Mouse (Mus musculus) 3T3-L1 (cell line): ENCODE results near the gene Ptgds.
A peak's percentile ranks its signal among the peaks of the same experiment; 100 is the strongest.

ENCODE experiments used
- DNase-seq: peaks from one replicate; pipeline ENCODE4 v3.0.0-alpha.2; 2015; ENCODE audit warnings: low read depth, low spot score

The Ptgds gene

DNA sequence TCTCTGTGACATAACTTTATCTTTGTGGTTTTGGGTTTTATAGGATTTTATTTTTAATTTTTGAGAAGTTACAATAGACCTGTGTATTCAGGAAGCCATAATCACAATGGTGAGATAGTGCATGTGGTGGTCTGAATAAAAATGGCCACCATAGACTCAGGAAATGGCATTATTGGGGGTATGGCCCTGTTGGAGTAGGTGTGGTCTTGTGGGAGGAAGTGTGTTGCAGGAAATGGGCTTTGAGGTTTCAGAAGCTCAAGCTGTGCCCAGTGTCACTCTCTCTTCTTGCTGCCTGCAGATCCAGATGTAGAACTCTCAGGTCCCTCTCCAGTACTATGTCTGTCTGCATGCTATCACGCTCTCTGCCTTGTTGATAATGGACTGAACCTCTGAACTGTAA lies 10.7 kb upstream of the Ptgds start:
- DNase-seq: no peak

DNA sequence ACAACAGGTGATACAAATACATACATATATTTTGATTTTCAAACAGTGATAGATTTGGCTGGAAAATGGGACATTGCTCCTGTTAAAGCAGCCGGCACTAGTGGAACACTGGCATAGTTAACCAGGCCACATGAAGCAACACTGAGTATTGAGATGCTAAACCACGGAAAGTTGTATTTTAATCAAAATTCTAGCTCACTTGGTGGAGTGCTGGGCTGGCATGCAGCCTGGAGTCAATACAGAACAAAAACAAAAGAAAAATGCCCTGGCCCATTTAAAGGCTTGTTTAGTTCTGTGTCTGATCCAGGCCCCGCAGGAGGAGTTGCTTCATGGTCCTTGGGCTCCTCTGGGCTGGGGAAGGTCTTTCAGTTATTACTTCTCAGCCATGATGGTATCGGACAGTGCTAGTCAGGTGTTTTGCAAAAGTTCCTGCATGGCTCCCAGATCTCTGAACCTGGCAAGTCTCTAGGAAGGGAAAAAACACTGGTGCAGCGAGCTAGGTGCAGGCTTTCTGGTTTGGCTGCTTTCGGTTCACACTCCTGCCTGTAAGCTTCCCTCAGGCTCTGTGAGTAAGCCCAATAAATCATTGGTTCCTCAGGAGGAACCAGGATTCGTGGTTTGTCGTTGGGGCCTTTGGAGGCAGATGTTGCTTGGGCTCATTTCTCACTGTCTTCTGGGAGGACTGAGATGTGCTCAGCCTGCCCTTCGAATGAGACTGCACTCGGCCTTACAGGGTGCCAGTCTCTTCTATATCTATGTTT lies 9.9 kb upstream of the Ptgds start:
- peak; percentile 62 for DNase-seq

DNA sequence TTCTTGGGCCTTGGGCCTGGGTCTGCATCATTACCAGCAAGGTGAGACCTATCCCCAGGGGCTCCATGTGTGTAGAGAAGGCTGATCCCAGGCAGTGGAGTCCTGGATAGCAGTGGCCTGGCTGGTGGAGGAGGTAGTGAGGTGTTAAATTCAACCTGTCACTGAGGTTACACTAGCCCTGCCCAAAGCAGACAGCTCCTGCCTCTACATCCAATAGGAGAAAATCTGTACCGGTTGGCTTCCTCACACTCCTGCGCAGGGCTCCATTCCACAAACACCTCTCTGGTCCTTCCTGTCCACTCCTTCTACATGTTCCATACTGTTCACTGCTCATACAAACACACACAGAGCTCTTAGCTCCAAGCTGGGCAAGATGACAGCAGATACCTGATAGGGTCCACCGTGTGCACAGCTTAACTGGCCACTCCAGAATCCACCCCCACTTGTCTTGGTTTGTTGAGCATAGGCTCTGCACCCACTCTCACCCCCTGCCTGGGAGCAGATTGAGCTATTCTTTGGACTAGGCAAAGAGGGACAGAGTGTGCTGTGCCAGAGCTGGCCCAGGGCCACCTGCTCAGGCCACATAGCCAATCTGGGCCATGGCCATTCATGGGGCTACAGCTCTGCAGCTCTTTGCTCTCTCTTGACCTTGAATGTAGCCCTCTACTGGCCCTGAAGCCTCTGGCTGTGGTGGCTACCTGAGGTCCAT lies 8.3 kb upstream of the Ptgds start:
- DNase-seq: no peak

DNA sequence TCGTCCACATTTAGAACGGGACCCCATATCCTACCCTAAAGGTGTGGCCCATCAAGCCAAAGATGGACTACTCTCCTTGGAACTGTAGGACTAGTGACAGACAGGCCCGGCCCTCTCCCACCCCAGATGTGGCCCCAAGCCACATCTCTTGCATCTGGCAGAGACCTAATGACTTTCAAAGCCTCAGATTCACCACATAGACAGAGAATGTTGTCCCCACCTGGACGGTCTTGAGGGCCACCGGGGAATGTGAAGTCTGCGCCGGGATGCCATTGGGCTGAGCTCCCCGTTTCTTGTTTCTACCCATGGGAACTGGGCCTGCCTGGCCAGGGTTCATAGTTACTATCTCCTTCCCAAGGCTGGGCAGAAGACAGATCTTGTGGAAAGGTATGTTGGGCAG lies 7.7 kb upstream of the Ptgds start:
- no peak for DNase-seq

DNA sequence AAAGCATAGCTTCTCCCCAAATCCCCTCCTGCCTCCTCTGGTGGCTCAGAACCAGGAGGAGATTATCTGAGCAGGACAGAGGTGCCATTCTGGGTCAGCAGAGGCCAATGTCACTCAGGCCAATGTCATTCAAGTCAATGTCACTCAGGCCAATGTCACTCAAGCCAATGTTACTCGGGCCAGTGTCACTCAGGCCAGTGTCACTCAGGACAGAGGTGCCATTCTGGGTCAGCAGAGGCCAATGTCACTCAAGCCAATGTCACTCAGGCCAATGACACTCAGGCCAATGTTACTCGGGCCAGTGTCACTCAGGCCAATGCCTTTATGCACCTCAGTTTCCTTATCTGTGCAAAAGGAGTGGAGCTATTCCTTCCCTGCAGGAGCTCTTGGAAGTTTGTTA lies 2.7 kb upstream of the Ptgds start:
- no peak for DNase-seq

DNA sequence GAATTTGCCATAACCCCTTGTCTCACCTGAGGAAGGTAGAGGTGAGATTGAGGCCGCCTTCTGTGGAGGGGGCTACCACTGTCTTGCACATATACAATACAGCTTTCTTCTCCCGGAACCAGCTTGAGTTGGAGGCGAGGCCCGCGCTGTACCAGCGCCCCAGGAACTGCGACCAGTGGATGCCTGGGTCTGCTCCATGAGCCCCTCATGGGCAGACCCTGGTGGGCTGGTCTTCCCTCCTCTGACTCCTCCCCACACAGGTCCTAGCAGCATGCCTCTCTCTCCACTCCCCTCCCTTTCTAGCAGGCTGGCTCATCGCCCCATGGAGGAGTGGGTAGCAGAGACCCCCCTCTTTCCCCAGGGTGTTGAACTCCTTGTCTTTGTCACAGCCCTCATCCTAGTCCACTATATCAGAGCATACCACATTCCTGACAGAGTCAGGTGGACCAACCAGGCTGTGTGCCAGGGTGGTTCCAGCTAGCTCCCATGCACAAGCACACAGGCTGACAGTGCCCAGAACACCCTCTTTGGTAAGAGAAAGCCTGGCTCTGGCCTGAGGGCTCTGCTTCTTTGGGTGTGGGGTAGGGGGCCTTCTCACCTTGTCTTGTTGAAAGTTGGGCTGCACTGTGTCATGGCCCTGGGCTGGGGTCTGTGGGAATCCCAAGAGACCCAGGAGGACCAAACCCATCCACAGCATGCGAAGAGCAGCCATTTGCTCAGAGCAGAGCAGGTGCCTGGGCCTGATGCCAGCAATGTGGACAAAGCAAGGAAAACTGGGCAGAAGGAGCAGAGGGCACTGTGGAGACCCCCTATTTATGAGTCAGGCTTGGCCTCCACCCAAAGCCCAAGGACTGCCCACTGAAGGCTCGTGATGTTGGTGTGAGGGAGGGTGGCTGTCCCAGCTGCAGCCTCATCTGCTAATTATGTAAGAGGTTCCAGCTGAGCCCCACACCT lies 607 bp downstream of the Ptgds start:
- DNase-seq: no peak

DNA sequence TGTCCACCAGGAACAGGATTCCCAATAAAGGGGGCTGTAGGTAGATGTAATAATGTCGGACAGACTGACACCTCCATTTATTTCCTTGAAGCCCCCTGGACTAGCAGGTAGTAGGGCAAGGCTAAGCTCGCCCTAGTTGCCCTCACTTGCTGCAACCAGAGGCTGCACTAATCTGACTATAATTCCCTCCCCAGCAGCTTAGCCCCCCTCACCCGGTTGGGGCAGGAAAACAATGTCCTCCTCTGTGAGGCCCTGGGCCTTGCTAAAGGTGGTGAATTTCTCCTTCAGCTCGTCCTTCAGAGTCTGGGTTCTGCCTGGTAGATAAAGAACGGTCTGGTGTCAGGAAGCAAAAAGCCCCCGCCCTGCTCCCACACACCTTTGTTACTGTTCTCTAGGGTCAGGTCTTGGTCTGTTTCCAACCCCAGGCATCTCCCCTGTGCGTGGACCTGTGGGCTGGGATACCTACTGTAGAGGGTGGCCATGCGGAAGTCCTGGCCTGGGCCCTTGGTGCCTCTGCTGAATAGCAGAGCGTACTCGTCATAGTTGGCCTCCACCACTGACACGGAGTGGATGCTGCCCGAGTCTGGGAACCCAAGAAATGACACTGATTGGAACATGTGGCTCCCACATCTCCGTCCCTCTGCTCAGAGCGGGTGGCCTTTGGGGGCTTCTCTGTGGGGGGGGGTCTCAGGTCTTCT lies 2.1 kb downstream of the Ptgds start:
- DNase-seq: no peak

DNA sequence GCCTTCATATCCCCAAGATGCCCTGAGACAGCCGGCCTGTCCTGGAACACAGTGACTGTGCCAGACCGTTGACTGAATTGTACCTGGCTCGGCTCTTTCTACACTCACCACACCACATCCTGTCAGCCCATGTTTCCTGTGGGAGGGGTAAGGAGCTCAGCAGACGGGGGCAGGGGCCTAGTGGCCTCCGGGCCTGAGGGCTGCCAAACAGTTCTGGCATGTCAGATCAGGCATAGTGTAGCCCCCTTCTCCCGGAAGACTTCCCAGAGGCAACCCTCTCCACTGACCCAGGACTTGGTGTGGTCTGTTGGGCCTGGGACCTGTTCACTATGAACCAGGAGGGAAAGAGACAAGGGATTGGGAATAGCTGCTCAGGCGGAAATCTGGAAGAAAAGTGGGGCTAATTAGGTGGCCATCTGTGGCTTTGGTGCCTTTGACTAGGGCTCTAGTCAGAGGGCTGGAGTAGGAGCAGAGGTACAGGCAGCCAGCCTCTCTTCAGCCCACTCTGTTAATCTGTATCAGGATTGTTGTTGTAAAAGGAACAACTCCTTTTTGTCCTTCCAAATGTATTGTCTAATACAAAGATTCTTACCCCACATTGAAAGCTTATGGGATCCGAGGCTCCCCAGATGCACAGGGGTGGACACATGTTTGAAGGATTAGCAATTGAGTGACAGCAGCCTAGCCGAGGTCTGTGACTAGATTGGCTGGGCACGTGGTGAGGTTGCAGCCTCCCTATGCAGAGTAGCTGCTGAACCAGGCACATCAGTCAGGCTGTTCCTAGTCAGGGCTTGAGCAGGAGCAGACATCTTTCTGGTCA lies 3.8 kb downstream of the Ptgds start:
- DNase-seq: peak; percentile 50

DNA sequence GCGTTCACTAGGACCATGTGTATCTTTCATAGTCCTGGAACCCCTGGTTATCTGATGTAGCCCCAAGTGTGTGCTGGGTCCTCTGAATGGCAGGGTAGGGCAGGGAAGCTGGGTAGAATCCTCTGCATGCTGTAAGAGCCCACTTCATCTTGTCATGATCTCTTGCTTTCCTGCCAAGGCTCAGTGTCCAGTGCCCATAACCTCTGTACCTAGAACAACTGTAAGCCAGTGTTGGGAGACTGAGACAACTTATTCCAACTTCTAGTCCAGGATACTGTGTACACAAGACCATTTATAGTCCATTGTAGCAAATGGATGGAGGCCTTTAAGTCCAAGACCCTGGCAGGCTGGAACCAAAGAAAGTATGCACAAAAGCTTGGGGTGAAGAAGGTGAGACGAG lies 4.6 kb downstream of the Ptgds start:
- no peak for DNase-seq

DNA sequence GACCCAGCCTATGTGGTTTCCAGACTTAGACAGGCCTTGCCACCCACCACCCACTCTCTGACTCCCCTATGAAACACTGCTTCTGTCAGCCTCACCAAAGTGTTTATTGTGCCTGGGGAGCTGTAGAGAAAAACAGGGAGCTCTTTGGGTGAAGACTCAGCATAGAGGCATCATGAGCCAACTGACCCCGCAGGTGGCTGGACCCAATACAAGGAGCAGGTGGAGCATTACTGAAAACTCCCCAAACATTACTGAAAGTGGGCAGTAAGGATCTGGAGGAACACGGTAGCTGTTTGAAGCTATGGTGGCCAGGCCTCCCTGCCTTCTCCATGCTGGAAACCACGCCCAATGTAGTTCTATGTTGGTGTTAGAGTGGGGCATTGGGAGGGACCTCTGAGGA lies 6.2 kb downstream of the Ptgds start:
- no peak for DNase-seq

DNA sequence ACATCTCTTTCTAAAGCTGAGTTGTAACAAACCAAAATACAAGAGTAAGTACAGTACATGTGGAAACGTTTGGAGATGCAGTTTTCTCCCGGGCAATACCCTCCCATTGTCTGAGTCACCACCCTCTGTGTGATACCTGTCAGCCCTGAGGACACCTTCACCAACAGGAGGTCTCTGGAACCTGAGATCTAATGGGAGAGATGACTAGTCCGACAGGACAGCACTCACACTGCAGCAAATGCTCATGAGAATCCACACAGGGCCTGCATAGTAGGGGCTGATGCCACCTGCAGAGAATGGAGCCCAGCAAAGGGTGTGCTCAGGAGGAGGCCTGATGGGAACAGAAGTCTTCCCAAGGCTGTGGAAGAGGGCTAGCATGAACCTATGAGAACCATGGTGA lies 8.4 kb downstream of the Ptgds start:
- DNase-seq: no peak

DNA sequence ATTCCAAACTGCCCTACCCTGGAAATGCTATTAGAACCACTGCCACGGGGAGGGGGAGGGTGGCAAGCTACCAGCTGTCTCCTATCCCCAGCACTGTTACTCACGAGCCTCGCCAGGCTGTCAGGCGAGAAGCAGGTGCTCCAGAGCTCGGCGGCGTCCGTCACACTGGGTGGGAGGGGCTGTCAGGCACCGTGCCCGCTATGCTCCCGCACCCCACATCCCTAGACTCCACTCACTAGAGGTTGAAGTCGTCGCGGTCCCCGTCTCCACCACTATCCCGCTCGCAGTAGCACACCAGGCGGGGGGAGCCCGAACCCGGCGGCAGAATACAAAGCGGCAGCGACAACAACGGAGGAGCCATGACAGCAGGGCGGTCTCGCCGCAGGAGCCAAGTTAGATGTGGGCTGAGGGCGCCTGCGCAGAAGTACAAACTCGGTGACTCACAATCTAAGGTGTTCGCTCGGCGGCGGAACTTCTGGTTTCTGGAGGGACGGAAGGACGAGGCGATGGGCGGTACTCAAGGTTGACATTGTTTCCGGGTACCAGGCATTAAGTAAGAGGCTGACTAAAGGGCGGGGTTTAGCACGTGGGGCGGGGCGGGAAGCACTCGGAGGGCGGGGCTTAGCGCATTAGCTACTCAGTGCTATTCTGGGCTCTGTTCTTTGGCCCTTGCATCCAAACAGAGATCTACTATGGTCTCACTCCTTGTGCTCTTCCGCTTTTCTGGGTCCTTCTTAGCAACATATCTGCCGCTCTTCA lies 9.1 kb downstream of the Ptgds start, which contains the start of gene Paxx:
Paxx (minus strand) TSS at position 544 of the 759 bp plus-strand sequence.
- DNase-seq: peak; percentile 99

DNA sequence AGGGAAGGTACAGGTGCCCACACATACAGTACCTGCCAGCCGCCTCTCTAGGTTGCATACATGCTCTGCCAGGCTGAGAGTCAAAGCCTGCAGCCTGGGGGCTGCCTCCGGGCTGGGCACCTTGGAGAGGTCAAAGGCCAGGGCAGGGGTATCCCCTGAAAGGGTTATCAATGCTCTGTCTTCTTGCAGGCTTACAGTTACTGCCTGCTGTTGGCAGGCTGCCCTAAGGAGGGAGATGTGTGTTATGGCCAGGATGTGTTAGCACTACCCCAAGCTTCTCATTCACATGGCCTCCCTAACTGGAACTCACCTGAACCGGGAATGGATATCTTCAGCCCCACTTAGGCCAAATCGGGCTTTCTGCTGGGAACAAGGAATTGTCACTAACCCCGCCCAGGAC lies 9.7 kb downstream of the Ptgds start:
- DNase-seq: peak; percentile 47

DNA sequence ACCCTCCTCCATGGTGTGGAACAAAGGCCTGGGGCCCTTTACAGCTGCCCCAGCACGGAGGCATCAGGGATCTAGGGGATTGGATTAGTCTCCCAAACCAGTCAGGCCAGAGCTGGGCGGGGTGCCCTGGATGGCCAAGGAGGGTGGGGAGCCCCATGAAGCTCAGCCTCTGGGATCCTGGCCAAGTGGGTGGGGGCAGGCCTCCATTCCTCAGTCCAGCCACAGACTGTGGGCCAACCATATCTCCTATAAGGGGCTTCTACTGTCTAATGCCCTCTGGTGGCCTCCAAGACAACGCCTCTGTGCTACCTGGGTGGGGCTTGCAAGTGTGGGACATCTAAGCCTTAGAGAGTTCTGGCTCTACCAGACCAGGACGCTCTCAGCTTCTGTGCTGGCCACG lies 10.9 kb downstream of the Ptgds start:
- peak; percentile 39 for DNase-seq

DNA sequence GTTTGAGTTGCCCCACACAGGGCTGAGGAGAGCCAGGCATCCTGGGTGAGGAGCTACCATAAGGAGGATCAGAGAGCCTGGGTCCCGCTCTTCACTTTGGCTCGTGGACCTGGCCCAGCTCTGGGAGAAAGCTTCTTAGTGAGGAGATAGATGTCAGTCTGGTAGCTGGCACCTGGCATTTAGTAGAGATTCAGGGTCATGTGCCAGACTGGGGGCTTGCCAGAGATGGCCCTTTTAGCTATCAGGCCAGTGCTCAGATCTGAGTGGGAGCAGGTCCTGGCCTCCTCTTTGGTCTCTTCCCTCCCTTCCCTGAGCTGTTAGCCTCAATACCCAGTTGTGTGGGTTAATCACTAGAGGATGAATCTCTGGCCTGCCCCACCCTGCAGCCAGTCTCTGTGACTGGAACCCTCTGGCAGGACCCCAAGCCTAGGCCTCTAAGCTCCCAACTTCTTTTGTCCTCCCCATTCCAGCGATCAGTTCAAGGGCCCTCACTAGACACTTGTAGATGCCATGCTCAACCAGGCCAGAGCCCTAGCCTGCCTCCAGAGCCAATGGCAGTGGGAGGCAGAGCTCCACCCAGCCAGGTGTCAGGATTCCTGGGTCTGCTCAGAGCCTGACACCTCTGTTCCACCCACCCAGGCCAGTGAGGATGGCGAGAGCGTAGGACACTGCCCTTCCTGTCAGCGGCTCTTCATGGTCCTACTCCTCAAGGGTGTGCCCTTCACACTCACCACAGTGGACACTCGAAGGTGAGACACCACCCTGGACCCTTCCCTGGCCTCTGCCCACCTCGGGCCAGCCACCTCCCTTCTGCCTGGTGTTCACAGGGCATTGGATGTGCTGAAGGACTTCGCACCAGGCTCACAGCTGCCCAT lies 12.6 kb downstream of the Ptgds start:
- no peak for DNase-seq

DNA sequence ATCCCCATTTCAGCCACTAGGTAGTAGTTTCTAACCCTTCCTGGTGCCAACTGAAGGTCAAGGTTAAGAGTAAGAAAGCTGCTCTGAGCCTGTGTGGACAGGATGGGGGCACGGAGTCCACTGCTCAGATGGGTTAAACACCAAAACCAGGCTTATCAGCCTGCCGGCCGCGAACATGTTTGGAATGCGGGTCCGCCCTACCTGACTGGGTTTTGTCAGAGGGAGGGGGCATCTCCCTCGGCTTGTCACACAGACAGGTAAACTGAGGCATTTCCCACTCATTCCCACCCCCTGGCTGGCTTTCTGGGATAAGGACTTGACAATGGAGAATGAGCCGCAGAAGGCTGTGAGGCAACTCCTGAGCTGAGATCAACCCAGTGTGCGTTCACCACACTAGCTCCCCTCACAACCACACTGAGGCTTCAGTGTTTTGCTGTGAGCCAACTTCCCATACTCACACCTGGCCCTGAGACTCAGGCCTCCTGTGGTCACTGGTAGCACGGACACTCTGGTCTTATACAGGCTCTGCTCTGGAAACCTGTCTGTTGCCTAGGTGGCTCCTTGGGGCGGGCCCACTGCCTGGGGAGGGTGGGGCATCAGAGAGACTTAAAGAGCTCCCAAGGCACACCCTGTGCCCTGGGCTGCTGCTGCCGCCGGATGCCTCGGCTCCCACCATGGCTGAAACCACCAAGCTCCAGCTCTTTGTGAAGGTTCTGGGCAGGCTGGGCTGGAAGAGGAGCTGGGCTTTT lies 13.5 kb downstream of the Ptgds start, which contains the start of gene Clic3:
Clic3 (plus strand) TSS at position 634 of the 749 bp plus-strand sequence.
- no peak for DNase-seq

DNA sequence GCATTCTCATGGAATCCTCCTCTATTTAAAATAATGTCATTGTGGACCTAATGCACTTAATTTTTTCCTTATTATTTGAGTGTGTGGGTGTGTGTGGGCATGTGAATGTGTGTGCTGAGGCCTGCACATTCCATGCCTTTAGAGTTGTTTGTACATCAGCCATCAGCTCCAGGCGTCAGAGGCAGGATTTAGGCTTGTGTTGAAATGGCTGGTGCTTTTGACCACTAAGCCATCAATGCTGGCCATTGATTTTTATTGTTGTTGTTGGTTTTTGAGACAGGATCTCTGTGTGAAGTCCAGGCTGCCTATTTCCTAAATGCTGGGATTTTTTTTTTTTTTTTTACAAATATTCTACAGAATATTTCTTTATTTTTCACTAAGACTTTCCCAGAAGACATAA lies 16.9 kb downstream of the Ptgds start:
- DNase-seq: no peak
